Mouse (Mus musculus) embryonic fibroblast, embryonic 13.5 days (primary cell): ENCODE measurements around the gene Pef1.

ENCODE experiments used
- CTCF ChIP-seq: IDR thresholded peaks from 2 replicates; pipeline ENCODE4 v1.5.1; 2011; ENCODE audit warnings: mild to moderate bottlenecking, control low read depth, low read length, moderate library complexity, borderline replicate concordance; ENCODE audit not compliant: insufficient read depth
- POLR2A ChIP-seq: IDR thresholded peaks from 2 replicates; pipeline ENCODE4 v1.6.1; 2011; ENCODE audit warnings: low read depth, mild to moderate bottlenecking, control low read depth, low read length, moderate library complexity

- TF ChIP-seq POLR2A (no peak), CTCF (no peak)
Measured at GRCm38 (mm10) chr4:130056471-130056870, 45.9 kb upstream of the Pef1 start.
